Mouse (Mus musculus) liver, embryonic 12.5 days (tissue): ENCODE data around the gene Stat4. TPM values are rescaled to one million over a fixed set of nuclear protein-coding genes. Genes with fewer than 3 reads are reported as not detected.
A peak's percentile ranks its signal among the peaks of the same experiment; 100 is the strongest.

Experiments used
- ATAC-seq: fragments of 200-750 bp; cut with Nextera tagmentation; 2 replicates; pipeline ENCODE4 v1.8.0; 2017; ENCODE audit warnings: moderate number of reproducible peaks, mild to moderate bottlenecking, moderate library complexity
- H3K27ac ChIP-seq: fragments of 300-500 bp; sonication (generic); 2 replicates; pipeline ENCODE4 v1.5.1; 2016; ENCODE audit warnings: mild to moderate bottlenecking
- H3K27me3 ChIP-seq: fragments of 300-500 bp; sonication (generic); replicated peaks from 2 replicates; pipeline ENCODE4 v1.6.1; 2016; ENCODE audit warnings: mild to moderate bottlenecking, moderate library complexity
- H3K36me3 ChIP-seq: fragments of 300-500 bp; sonication (generic); 2 replicates; pipeline ENCODE4 v1.6.1; 2016; ENCODE audit warnings: mild to moderate bottlenecking, moderate library complexity
- H3K4me1 ChIP-seq: fragments of 300-500 bp; sonication (generic); 2 replicates; pipeline ENCODE4 v1.6.1; 2016
- H3K4me2 ChIP-seq: fragments of 300-500 bp; sonication (generic); 2 replicates; pipeline ENCODE4 v1.6.1; 2016; ENCODE audit warnings: mild to moderate bottlenecking, moderate library complexity
- H3K4me3 ChIP-seq: fragments of 300-500 bp; sonication (generic); 2 replicates; pipeline ENCODE4 v1.5.1; 2016; ENCODE audit warnings: mild to moderate bottlenecking, moderate library complexity
- H3K9ac ChIP-seq: fragments of 300-500 bp; sonication (generic); 2 replicates; pipeline ENCODE4 v1.6.1; 2016; ENCODE audit warnings: mild to moderate bottlenecking, moderate library complexity
- H3K9me3 ChIP-seq: fragments of 300-500 bp; sonication (generic); replicated peaks from 2 replicates; pipeline ENCODE4 v1.6.1; 2016; ENCODE audit warnings: mild to moderate bottlenecking, moderate library complexity
- WGBS: fragments of 180-500 bp; shearing (Covaris S2); methylation state at CpG from one replicate; pipeline ENCODE4 v1.1.7; 2016; ENCODE audit not compliant: insufficient replicate concordance; 5-methylcytosine and 5-hydroxymethylcytosine counted together
- polyA plus RNA-seq: library from polyadenylated mRNA; unstranded; fragments of >200 nt; fragmentation: Nextera tagmentation; extraction: Ambion mirVana; gene quantifications from 2 replicates; pipeline ENCODE4 v1.2.1, GENCODE M21; 2016

Gene Stat4
- polyA plus RNA-seq, 1 experiment from 2014 or later = 2.5 TPM

DNA sequence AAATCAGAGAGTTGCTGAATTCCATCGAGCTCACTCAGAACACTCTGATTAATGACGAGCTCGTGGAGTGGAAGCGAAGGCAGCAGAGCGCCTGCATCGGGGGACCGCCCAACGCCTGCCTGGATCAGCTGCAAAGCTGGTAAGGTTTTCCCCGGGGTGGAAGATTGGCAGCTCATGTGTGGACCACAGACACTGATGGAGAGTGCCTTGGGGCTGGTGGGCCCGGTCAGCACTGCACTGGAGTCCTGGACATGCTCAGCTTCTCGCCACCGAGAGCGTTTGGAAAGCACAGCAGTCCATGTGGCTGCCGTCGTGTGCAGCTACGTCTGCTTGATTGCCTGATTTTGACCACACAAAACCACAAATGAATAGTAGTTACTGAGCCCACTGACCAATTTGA lies 150.3 kb downstream of the Stat4 start:
- peaks cover 82% of the 10 kb centered on the region for H3K36me3 ChIP-seq
- no peak overlapping the region for H3K4me3 ChIP-seq
- no peak for ATAC-seq
- 83% methylated on average over 16 of the region's 16 CpGs for WGBS
- H3K27me3 ChIP-seq = no peaks in the 10 kb centered on the region
- H3K4me1 ChIP-seq = no peaks in the 10 kb centered on the region; the same call in 1 of the 2 replicates
- no peak overlapping the region for H3K9ac ChIP-seq
- no peaks in the 10 kb centered on the region for H3K9me3 ChIP-seq
- no peak overlapping the region for H3K4me2 ChIP-seq
- H3K27ac ChIP-seq = no peak overlapping the region

DNA sequence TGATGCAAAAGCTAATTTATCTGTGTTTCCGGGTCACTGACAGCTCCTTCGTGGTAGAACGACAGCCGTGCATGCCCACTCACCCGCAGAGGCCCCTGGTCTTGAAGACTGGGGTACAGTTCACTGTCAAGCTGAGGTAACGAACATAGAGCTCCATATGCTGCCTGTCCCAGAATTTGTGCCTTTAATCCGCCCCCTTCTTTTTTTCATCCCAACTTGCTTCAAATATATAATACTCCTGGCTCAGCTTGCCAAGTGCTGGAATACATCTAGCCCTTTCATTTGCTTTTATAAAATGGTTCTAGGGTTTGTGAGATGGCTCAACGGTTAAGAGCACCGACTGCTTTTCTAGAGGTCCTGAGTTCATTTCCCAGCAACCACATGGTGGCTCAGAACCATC lies 153.6 kb downstream of the Stat4 start:
- no peak overlapping the region for H3K4me2 ChIP-seq
- no peak overlapping the region for H3K9ac ChIP-seq
- no peak overlapping the region for H3K4me3 ChIP-seq
- H3K27ac ChIP-seq = no peak overlapping the region
- no peaks in the 10 kb centered on the region; the same call in 1 of the 2 replicates for H3K4me1 ChIP-seq
- H3K27me3 ChIP-seq = no peaks in the 10 kb centered on the region
- H3K9me3 ChIP-seq = no peaks in the 10 kb centered on the region
- peaks cover 69% of the 10 kb centered on the region for H3K36me3 ChIP-seq
- ATAC-seq = no peak
- 78% methylated on average over 9 of the region's 9 CpGs for WGBS

DNA sequence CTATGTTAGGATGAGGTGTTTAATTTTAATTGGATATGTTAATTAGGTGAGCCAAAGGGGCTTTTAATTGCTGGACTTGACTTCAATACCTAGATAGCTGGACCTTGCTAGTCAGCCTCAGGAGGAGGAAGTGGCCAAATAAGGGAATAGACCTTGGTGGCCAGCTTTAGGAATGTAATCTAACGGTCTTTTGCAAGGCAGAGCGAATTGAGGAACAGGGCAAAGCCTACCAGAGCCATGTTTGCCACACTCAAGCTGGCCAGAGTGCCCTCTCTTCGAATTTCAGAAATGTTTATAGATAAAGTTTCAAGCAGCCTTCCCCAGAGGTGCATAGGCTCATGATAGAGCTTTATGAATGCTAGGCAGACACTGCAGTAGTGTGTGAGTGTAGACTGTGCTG lies 154.5 kb downstream of the Stat4 start:
- ATAC-seq = no peak
- H3K9me3 ChIP-seq = no peaks in the 10 kb centered on the region
- no peaks in the 10 kb centered on the region for H3K27me3 ChIP-seq
- H3K4me3 ChIP-seq = no peak overlapping the region
- H3K27ac ChIP-seq = no peak overlapping the region
- no peak overlapping the region for H3K9ac ChIP-seq
- 42% methylated on average over 3 of the region's 3 CpGs for WGBS
- H3K4me2 ChIP-seq = no peak overlapping the region
- peaks cover 63% of the 10 kb centered on the region for H3K36me3 ChIP-seq
- no peaks in the 10 kb centered on the region; the same call in 1 of the 2 replicates for H3K4me1 ChIP-seq

DNA sequence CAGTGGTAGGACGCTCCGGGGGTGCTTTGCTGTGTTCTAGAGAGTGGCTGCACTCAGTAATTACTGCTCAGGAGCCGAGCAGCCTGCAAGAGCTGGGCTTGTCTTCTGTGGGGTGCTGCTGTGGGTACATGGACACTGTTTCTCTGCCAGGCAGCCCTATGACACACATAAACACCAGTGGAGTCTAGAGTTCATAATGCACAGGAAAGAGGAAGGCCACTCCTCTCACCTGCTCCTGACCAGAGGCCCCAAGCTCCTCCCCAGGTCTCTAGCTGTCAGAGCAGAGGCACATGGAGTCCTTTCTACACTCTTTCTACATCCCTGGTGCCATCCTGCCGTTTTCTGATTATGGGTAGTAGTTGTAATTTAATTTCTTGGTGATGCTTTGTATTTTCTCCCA lies 155.2 kb downstream of the Stat4 start:
- Histone ChIP-seq H3K9me3 (no peaks in the 10 kb centered on the region), H3K27ac (no peak overlapping the region), H3K9ac (no peak overlapping the region), H3K4me1 (no peaks in the 10 kb centered on the region; the same call in 1 of the 2 replicates), H3K4me3 (no peak overlapping the region), H3K27me3 (no peaks in the 10 kb centered on the region), H3K36me3 (peaks cover 57% of the 10 kb centered on the region), H3K4me2 (no peak overlapping the region)
- no peak for ATAC-seq
- WGBS = 63% methylated on average over 4 of the region's 4 CpGs

DNA sequence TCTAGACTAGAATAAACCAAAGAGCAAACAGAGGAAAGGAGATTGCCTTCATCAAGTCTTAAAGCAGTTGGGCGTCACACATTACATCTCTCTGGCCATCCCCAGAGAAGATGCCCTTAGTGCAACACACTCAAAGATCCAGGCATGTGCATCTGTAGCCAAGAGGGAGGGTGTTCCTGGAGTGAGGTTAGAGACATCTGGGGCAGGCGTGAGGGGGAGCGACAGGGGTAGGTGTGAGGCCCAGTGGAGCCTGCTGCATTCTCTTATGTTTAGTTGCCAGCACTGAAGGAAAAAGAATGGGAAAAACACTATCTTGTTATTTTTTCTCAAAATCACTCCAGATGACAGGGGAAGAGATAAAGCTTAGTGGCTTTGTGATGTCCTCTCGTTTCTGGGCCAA lies 156.2 kb downstream of the Stat4 start:
- no peaks in the 10 kb centered on the region for H3K27me3 ChIP-seq
- no peak for ATAC-seq
- H3K27ac ChIP-seq = no peak overlapping the region
- WGBS = 71% methylated on average over 4 of the region's 4 CpGs
- no peaks in the 10 kb centered on the region for H3K9me3 ChIP-seq
- no peaks in the 10 kb centered on the region; the same call in 1 of the 2 replicates for H3K4me1 ChIP-seq
- no peak overlapping the region for H3K9ac ChIP-seq
- H3K4me2 ChIP-seq = no peak overlapping the region
- no peak overlapping the region for H3K4me3 ChIP-seq
- H3K36me3 ChIP-seq = peaks cover 53% of the 10 kb centered on the region

DNA sequence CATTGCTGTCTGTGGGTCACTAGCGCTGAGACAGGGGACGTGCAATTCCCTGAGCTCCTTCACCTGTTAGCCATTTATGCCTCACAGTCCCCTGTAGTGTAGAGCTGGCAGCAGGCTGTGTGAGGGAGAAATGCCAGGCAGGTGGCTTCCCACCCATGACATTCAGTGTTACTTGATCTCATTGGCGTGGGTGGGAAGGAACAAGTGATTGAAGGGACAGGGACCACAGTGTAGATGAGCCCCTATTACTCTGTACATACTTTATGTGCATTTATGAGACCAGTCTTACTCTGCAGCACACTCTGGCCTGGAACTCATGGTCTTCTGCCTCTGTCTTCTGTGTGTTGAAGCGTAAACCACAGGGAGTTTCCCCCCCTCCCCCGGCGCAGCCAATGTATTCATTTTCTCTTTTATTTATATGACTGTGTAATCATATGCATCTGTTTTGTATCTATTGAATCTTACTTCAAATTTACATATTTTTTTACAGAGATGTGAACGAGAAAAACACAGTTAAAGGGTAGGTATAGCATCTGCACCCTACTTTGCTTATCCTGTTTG lies 156.7 kb downstream of the Stat4 start:
- H3K27ac ChIP-seq = no peak overlapping the region
- no peaks in the 10 kb centered on the region for H3K9me3 ChIP-seq
- H3K4me1 ChIP-seq = no peaks in the 10 kb centered on the region; the same call in 1 of the 2 replicates
- H3K4me2 ChIP-seq = no peak overlapping the region
- WGBS = 79% methylated on average over 7 of the region's 7 CpGs
- H3K4me3 ChIP-seq = no peak overlapping the region
- H3K36me3 ChIP-seq = peaks cover 48% of the 10 kb centered on the region
- no peak for ATAC-seq
- H3K9ac ChIP-seq = no peak overlapping the region
- no peaks in the 10 kb centered on the region for H3K27me3 ChIP-seq

DNA sequence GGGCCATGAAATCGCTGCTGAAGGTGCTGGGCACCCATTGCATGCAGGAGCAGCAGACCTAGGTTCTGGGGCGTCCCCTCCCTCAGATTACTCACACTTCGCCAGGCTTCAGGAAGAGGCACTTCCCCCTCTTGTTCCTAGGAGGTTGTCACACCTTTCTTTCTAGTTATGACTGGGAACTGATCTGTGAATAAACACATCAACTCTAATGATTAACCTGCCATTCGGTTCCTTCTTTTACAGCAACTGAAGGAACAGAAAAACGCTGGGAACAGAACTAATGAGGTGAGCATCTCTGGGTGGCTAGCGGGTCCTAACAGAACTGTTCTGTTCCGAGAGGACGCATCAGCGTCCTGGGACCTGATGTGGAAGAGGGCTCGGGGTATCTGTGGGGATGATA lies 158.0 kb downstream of the Stat4 start:
- H3K27ac ChIP-seq = no peak overlapping the region
- no peak for ATAC-seq
- no peaks in the 10 kb centered on the region for H3K27me3 ChIP-seq
- H3K9ac ChIP-seq = no peak overlapping the region
- WGBS = 86% methylated on average over 10 of the region's 10 CpGs
- H3K4me2 ChIP-seq = no peak overlapping the region
- H3K4me1 ChIP-seq = peaks cover 7% of the 10 kb centered on the region
- no peak overlapping the region for H3K4me3 ChIP-seq
- H3K9me3 ChIP-seq = no peaks in the 10 kb centered on the region
- peaks cover 36% of the 10 kb centered on the region for H3K36me3 ChIP-seq

DNA sequence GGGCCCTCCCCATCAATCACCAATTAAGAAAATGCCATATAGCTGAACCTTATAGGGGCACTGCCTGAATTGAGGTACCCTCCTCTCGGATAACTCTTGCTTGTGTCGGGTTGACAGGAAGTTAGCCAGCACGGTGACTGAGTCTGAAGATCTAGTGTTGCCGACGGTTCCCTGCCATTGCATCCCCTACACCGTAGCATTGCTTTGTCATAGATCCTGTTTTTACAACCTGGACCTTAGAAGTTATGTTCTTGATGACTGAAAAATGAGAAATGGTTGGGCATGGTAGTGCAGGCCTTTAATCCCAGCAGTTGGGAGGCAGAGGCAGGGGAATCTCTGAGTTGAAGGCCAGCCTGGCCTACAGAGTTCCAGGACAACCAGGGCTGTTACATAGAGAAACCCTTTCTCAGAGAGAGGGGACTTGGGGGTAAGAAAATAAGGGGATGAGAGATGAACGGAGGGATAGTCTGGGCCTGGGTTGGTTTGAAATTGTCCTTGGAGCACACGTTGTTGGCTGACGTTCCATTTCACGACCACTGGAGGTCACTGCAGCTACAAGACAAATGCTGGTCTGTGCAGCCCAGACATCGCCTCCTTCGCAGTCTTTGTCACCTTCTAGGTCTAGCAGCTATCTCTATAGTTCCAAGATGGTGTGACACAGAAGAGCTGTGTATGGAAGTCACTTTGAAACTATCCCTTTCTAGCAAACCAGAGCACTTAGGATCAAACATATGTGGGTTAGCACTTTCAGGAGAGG lies 159.4 kb downstream of the Stat4 start:
- H3K4me2 ChIP-seq = no peak overlapping the region
- peaks cover 21% of the 10 kb centered on the region for H3K4me1 ChIP-seq
- no peak overlapping the region for H3K9ac ChIP-seq
- H3K36me3 ChIP-seq = peaks cover 35% of the 10 kb centered on the region
- no peak overlapping the region for H3K4me3 ChIP-seq
- no peaks in the 10 kb centered on the region for H3K9me3 ChIP-seq
- no peak overlapping the region for H3K27ac ChIP-seq
- 58% methylated on average over 12 of the region's 12 CpGs for WGBS
- H3K27me3 ChIP-seq = no peaks in the 10 kb centered on the region
- ATAC-seq = no peak

DNA sequence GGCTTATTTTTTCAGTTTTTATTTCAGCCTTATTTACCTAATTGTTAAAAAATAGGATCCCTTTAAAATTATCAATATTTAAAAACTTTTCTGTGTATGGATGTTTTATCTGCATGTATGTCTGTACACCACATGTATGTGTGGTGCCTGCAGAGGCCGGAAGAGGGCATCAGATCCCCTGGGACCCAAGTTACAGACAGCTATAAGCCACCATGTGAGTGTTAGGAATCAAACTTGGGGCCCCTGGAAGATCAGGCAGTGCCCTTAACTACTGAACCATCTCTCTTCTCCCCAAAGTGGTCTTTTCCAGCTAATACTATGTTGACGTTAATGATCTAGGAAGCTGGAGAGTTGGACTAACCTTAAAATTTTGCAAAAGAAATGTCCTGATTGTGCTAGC lies 160.5 kb downstream of the Stat4 start:
- no peak for ATAC-seq
- 67% methylated on average over 2 of the region's 2 CpGs for WGBS

DNA sequence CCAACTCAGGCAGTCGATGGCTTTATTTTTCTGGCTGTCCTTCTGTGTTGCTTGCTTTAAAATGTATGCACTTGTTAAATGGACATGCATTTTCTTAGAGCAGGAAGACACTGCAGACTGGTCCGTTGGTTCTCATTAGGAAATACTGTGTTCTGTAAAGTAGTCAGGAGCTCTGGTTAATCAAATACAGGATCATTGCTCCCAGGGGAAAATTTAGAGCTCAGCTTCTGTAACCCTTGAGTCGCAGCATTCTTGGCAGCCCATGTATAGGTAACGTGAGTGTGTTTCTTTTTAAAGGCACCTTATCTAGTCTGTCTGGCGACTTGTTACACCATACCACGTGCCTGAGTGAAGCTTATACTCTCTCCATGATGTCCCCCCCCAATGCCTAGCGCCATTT lies 161.2 kb downstream of the Stat4 start:
- Histone ChIP-seq H3K4me2 (no peak overlapping the region), H3K9me3 (no peaks in the 10 kb centered on the region), H3K4me3 (no peak overlapping the region), H3K36me3 (peaks cover 41% of the 10 kb centered on the region), H3K27me3 (no peaks in the 10 kb centered on the region), H3K9ac (no peak overlapping the region), H3K27ac (no peak overlapping the region), H3K4me1 (peaks cover 21% of the 10 kb centered on the region)
- whole genome bisulfite sequencing = 66% methylated on average over 7 of the region's 7 CpGs
- no peak for ATAC-seq

More for the DNA sequence above, 160.5 kb downstream of the Stat4 start:
- Histone ChIP-seq H3K9ac (no peak overlapping the region), H3K4me1 (peaks cover 21% of the 10 kb centered on the region), H3K36me3 (peaks cover 39% of the 10 kb centered on the region), H3K27ac (no peak overlapping the region), H3K27me3 (no peaks in the 10 kb centered on the region), H3K4me2 (no peak overlapping the region), H3K9me3 (no peaks in the 10 kb centered on the region), H3K4me3 (no peak overlapping the region)

DNA sequence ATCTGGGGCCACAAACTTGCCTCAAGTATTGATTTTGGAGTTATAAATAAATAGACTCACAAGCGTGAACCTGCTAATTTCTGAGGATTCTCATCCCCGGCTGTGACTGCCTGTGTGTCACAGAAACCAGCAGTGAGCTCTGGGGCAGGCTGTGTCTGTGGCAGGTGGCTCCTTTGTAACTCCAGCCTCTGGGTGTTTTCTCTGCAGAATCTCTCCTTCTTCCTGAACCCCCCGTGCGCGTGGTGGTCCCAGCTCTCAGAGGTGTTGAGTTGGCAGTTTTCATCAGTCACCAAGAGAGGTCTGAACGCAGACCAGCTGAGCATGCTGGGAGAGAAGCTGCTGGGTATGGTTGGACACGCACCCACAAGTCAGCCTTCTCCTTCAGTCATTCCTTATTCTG lies 161.7 kb downstream of the Stat4 start:
- H3K27ac ChIP-seq = no peak overlapping the region
- no peak overlapping the region for H3K9ac ChIP-seq
- H3K27me3 ChIP-seq = no peaks in the 10 kb centered on the region
- H3K36me3 ChIP-seq = peaks cover 41% of the 10 kb centered on the region
- no peaks in the 10 kb centered on the region for H3K9me3 ChIP-seq
- ATAC-seq = no peak
- H3K4me3 ChIP-seq = no peak overlapping the region
- H3K4me1 ChIP-seq = peaks cover 21% of the 10 kb centered on the region
- 79% methylated on average over 7 of the region's 7 CpGs for WGBS
- H3K4me2 ChIP-seq = no peak overlapping the region

DNA sequence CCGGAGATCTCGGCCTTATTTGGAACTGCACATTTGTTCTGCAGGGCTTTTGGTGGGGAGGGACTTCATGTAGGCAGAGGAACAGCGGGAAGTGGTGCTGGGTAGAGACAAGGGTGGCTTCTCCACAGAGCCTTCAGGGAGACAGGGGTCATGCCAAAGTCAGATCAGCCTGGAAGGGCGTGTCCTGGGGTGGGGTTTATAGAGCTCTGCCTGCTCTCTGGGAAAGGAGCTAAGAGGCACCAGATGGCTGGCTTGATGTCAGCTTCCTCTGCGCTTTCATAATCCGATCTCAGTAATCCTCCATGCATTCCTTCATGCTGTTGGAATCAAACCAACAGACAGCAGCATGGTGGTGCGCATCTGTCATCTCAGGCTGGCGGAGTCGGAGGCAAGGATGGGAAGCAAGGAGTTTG lies 163.0 kb downstream of the Stat4 start:
- no peaks in the 10 kb centered on the region for H3K27me3 ChIP-seq
- H3K4me2 ChIP-seq = peak overlapping the region; percentile 52
- H3K27ac ChIP-seq = peak overlapping the region; percentile 48; the same call in 1 of the 2 replicates
- no peak overlapping the region for H3K4me3 ChIP-seq
- WGBS = 31% methylated on average over 9 of the region's 9 CpGs
- H3K4me1 ChIP-seq = peaks cover 21% of the 10 kb centered on the region
- ATAC-seq = peak; percentile 85
- H3K9me3 ChIP-seq = no peaks in the 10 kb centered on the region
- H3K36me3 ChIP-seq = peaks cover 40% of the 10 kb centered on the region
- peak overlapping the region; percentile 22; the same call in 1 of the 2 replicates for H3K9ac ChIP-seq
